Mouse (Mus musculus): ENCODE measurements around the gene Ung. TPM values are rescaled to one million over a fixed set of nuclear protein-coding genes. Genes with fewer than 3 reads are reported as not detected.

Ung gene
- polyA plus RNA-seq (2014; fragmentation: Nextera tagmentation; extraction: Ambion mirVana), result 30.0 and 35.1 TPM in 2 replicates

GRCm38 (mm10) chr5:114130211-114130605 is at the start of gene Ung:
Ung (plus strand) TSS chr5:114130386.
- peak within 1 kb of the TSS; percentile 73 for H3K9ac ChIP-seq (ENCODE audit: low read length)
- peaks cover 24% of the 10 kb centered on the region for H3K4me1 ChIP-seq (ENCODE audit: control insufficient read depth, insufficient read depth, low read length)
- H3K9me3 ChIP-seq (ENCODE audit: control insufficient read depth, low read length), result no peaks in the 10 kb centered on the region
- peak within 1 kb of the TSS; percentile 84 for H3K4me3 ChIP-seq (ENCODE audit: low read depth, low read length)
- ATAC-seq (ENCODE audit: low FRiP score) (peak; percentile 54), DNase-seq (ENCODE audit: low spot score, missing footprints) (peak; percentile 97)
- H3K4me2 ChIP-seq, result peak within 1 kb of the TSS; percentile 96
- H3K27me3 ChIP-seq (ENCODE audit: control insufficient read depth, insufficient read depth, low read length), result no peaks in the 10 kb centered on the region
- H3K27ac ChIP-seq (ENCODE audit: low read depth, low read length), result no peak within 1 kb of the TSS
- H3K36me3 ChIP-seq (ENCODE audit: control insufficient read depth, insufficient read depth, low read length), result 0 out of 2 replicates have a peak, but pooled peaks cover 2% of the 10 kb centered on the region
- WGBS, result under 1% methylated on average over 28 of the region's 29 CpGs

GRCm38 (mm10) chr5:114085501-114085900 is 44.7 kb upstream of the Ung start:
- H3K4me1 ChIP-seq (ENCODE audit: control insufficient read depth, insufficient read depth, low read length), result no peaks in the 10 kb centered on the region

GRCm38 (mm10) chr5:114087875-114088480 is 42.2 kb upstream of the Ung start:
- Histone ChIP-seq H3K36me3 (ENCODE audit: control insufficient read depth, insufficient read depth, low read length) (no peaks in the 10 kb centered on the region), H3K27me3 (ENCODE audit: control insufficient read depth, insufficient read depth, low read length) (no peaks in the 10 kb centered on the region), H3K4me1 (ENCODE audit: control insufficient read depth, insufficient read depth, low read length) (peaks cover 3% of the 10 kb centered on the region), H3K9me3 (ENCODE audit: control insufficient read depth, low read length) (no peaks in the 10 kb centered on the region), H3K27ac (ENCODE audit: low read depth, low read length) (no peak overlapping the region), H3K4me3 (ENCODE audit: low read depth, low read length) (no peak overlapping the region), H3K9ac (ENCODE audit: low read length) (no peak overlapping the region), H3K4me2 (no peak overlapping the region)
- ATAC-seq (ENCODE audit: low FRiP score) (no peak), DNase-seq (ENCODE audit: low spot score, missing footprints) (no peak)
- 78% methylated on average over 12 of the region's 12 CpGs for WGBS

More at GRCm38 (mm10) chr5:114085501-114085900, 44.7 kb upstream of the Ung start:
- Histone ChIP-seq H3K9me3 (ENCODE audit: control insufficient read depth, low read length) (no peaks in the 10 kb centered on the region), H3K4me3 (ENCODE audit: low read depth, low read length) (no peak overlapping the region), H3K27me3 (ENCODE audit: control insufficient read depth, insufficient read depth, low read length) (no peaks in the 10 kb centered on the region), H3K9ac (ENCODE audit: low read length) (no peak overlapping the region), H3K4me2 (no peak overlapping the region), H3K27ac (ENCODE audit: low read depth, low read length) (no peak overlapping the region), H3K36me3 (ENCODE audit: control insufficient read depth, insufficient read depth, low read length) (no peaks in the 10 kb centered on the region)
- DNase-seq (ENCODE audit: low spot score, missing footprints), result peak; percentile 45
- ATAC-seq (ENCODE audit: low FRiP score), result no peak
- WGBS, result 87% methylated on average over 14 of the region's 14 CpGs

GRCm38 (mm10) chr5:114090421-114091013 is 39.7 kb upstream of the Ung start:
- no peak for DNase-seq (ENCODE audit: low spot score, missing footprints)
- H3K27me3 ChIP-seq (ENCODE audit: control insufficient read depth, insufficient read depth, low read length), result no peaks in the 10 kb centered on the region
- H3K4me3 ChIP-seq (ENCODE audit: low read depth, low read length), result peak overlapping the region; percentile 49
- H3K36me3 ChIP-seq (ENCODE audit: control insufficient read depth, insufficient read depth, low read length), result no peaks in the 10 kb centered on the region
- H3K9ac ChIP-seq (ENCODE audit: low read length), result peak overlapping the region; percentile 72
- H3K9me3 ChIP-seq (ENCODE audit: control insufficient read depth, low read length), result no peaks in the 10 kb centered on the region
- 14% methylated on average over 7 of the region's 7 CpGs for WGBS
- H3K4me1 ChIP-seq (ENCODE audit: control insufficient read depth, insufficient read depth, low read length), result peaks cover 3% of the 10 kb centered on the region
- peak overlapping the region; percentile 58 for H3K27ac ChIP-seq (ENCODE audit: low read depth, low read length)
- H3K4me2 ChIP-seq, result peak overlapping the region; percentile 44
- no peak for ATAC-seq (ENCODE audit: low FRiP score)

GRCm38 (mm10) chr5:114091057-114091807 is 39.0 kb upstream of the Ung start, which contains the start of gene Svop:
Svop (minus strand) TSS chr5:114091570.
- Histone ChIP-seq H3K4me2 (peak within 1 kb of the TSS; percentile 44), H3K9me3 (ENCODE audit: control insufficient read depth, low read length) (no peaks in the 10 kb centered on the region), H3K36me3 (ENCODE audit: control insufficient read depth, insufficient read depth, low read length) (no peaks in the 10 kb centered on the region), H3K9ac (ENCODE audit: low read length) (peak within 1 kb of the TSS; percentile 72), H3K4me3 (ENCODE audit: low read depth, low read length) (peak within 1 kb of the TSS; percentile 49), H3K4me1 (ENCODE audit: control insufficient read depth, insufficient read depth, low read length) (peaks cover 3% of the 10 kb centered on the region), H3K27me3 (ENCODE audit: control insufficient read depth, insufficient read depth, low read length) (no peaks in the 10 kb centered on the region), H3K27ac (ENCODE audit: low read depth, low read length) (peak within 1 kb of the TSS; percentile 58)
- 2% methylated on average over 40 of the region's 40 CpGs for WGBS
- DNase-seq (ENCODE audit: low spot score, missing footprints) (peak; percentile 93), ATAC-seq (ENCODE audit: low FRiP score) (peak; percentile 82)

- WGBS, result 8% methylated on average over 37 of the region's 37 CpGs
- Histone ChIP-seq H3K4me1 (ENCODE audit: control insufficient read depth, insufficient read depth, low read length) (peaks cover 11% of the 10 kb centered on the region), H3K4me2 (peak overlapping the region; percentile 95), H3K9ac (ENCODE audit: low read length) (peak overlapping the region; percentile 91), H3K36me3 (ENCODE audit: control insufficient read depth, insufficient read depth, low read length) (no peaks in the 10 kb centered on the region), H3K9me3 (ENCODE audit: control insufficient read depth, low read length) (no peaks in the 10 kb centered on the region), H3K27me3 (ENCODE audit: control insufficient read depth, insufficient read depth, low read length) (no peaks in the 10 kb centered on the region), H3K27ac (ENCODE audit: low read depth, low read length) (peak overlapping the region; percentile 35), H3K4me3 (ENCODE audit: low read depth, low read length) (peak overlapping the region; percentile 97)
- ATAC-seq (ENCODE audit: low FRiP score), result peak; percentile 94
- peak; percentile 100 for DNase-seq (ENCODE audit: low spot score, missing footprints)
Measured at GRCm38 (mm10) chr5:114099709-114100389, 30.3 kb upstream of the Ung start.

- DNase-seq (ENCODE audit: low spot score, missing footprints) (peak; percentile 86), ATAC-seq (ENCODE audit: low FRiP score) (peak; percentile 77)
- no peak overlapping the region for H3K27ac ChIP-seq (ENCODE audit: low read depth, low read length)
- no peaks in the 10 kb centered on the region for H3K27me3 ChIP-seq (ENCODE audit: control insufficient read depth, insufficient read depth, low read length)
- H3K4me3 ChIP-seq (ENCODE audit: low read depth, low read length), result peak overlapping the region; percentile 97
- peaks cover 11% of the 10 kb centered on the region for H3K4me1 ChIP-seq (ENCODE audit: control insufficient read depth, insufficient read depth, low read length)
- WGBS, result 5% methylated on average over 40 of the region's 64 CpGs
- H3K4me2 ChIP-seq, result peak overlapping the region; percentile 95
- H3K9me3 ChIP-seq (ENCODE audit: control insufficient read depth, low read length), result no peaks in the 10 kb centered on the region
- peak overlapping the region; percentile 91 for H3K9ac ChIP-seq (ENCODE audit: low read length)
- H3K36me3 ChIP-seq (ENCODE audit: control insufficient read depth, insufficient read depth, low read length), result no peaks in the 10 kb centered on the region
Measured at GRCm38 (mm10) chr5:114100390-114101099, 29.6 kb upstream of the Ung start.

- no peak overlapping the region for H3K4me2 ChIP-seq
- H3K9ac ChIP-seq (ENCODE audit: low read length), result no peak overlapping the region
- H3K4me1 ChIP-seq (ENCODE audit: control insufficient read depth, insufficient read depth, low read length), result peaks cover 11% of the 10 kb centered on the region
- no peaks in the 10 kb centered on the region for H3K9me3 ChIP-seq (ENCODE audit: control insufficient read depth, low read length)
- no peak for DNase-seq (ENCODE audit: low spot score, missing footprints)
- no peak overlapping the region for H3K4me3 ChIP-seq (ENCODE audit: low read depth, low read length)
- no peak for ATAC-seq (ENCODE audit: low FRiP score)
- WGBS, result 85% methylated on average over 4 of the region's 4 CpGs
- peaks cover 3% of the 10 kb centered on the region for H3K36me3 ChIP-seq (ENCODE audit: control insufficient read depth, insufficient read depth, low read length)
- H3K27ac ChIP-seq (ENCODE audit: low read depth, low read length), result no peak overlapping the region
- no peaks in the 10 kb centered on the region for H3K27me3 ChIP-seq (ENCODE audit: control insufficient read depth, insufficient read depth, low read length)
Measured at GRCm38 (mm10) chr5:114101873-114102272, 28.3 kb upstream of the Ung start.

Data from midbrain, embryonic 11.5 days (tissue).